Mouse (Mus musculus) myocyte (in vitro differentiated cells): ENCODE data around the gene Pon2.

Experiments used
- CEBPB ChIP-seq: IDR thresholded peaks from 2 replicates; pipeline ENCODE4 v1.6.1; 2011; ENCODE audit warnings: mild to moderate bottlenecking, moderate library complexity; ENCODE audit not compliant: poor library complexity, insufficient read depth, severe bottlenecking
- E2F4 ChIP-seq: IDR thresholded peaks from one replicate; pipeline ENCODE4 v1.6.1; 2011; ENCODE audit warnings: mild to moderate bottlenecking, control low read depth, moderate library complexity; ENCODE audit not compliant: insufficient read depth
- MAX ChIP-seq: IDR thresholded peaks from one replicate; pipeline ENCODE4 v1.6.1; 2011; ENCODE audit warnings: low read depth, mild to moderate bottlenecking, control low read depth
- MYOD1 ChIP-seq, 3 experiments: IDR thresholded peaks; one replicate each; pipeline ENCODE4 v1.6.1; 2011; ENCODE audit warnings: control low read depth in 2 of 3, low read depth in 2 of 3, mild to moderate bottlenecking in 2 of 3, moderate library complexity in 1 of 3; ENCODE audit not compliant: insufficient read length in 2 of 3, control insufficient read depth in 1 of 3
- MYOG ChIP-seq, 3 experiments: IDR thresholded peaks; one replicate each; pipeline ENCODE4 v1.6.1; 2011; ENCODE audit warnings: control low read depth in 2 of 3, low read depth in 2 of 3, mild to moderate bottlenecking in 2 of 3; ENCODE audit not compliant: insufficient read length in 2 of 3, control insufficient read depth in 1 of 3, insufficient read depth in 1 of 3
- POLR2A ChIP-seq: IDR thresholded peaks from one replicate; pipeline ENCODE4 v1.6.1; 2011; ENCODE audit warnings: low read depth, mild to moderate bottlenecking, control low read depth, moderate library complexity; ENCODE audit not compliant: insufficient read length
- POLR2AphosphoS2 ChIP-seq: IDR thresholded peaks from one replicate; pipeline ENCODE4 v1.6.1; 2011; ENCODE audit warnings: low read depth, control low read depth; ENCODE audit not compliant: insufficient read length
- TCF12 ChIP-seq: IDR thresholded peaks from one replicate; pipeline ENCODE4 v1.6.1; 2011; ENCODE audit warnings: mild to moderate bottlenecking, control low read depth; ENCODE audit not compliant: poor library complexity, insufficient read depth, severe bottlenecking
- TCF3 ChIP-seq: IDR thresholded peaks from one replicate; pipeline ENCODE4 v1.6.1; 2011; ENCODE audit warnings: low read depth, control low read depth; ENCODE audit not compliant: insufficient read length
- USF1 ChIP-seq: IDR thresholded peaks from one replicate; pipeline ENCODE4 v1.6.1; 2011; ENCODE audit warnings: low read depth, mild to moderate bottlenecking, control low read depth, moderate library complexity

GRCm38 (mm10) chr6:5236843-5237371 is 61.3 kb downstream of the Pon2 start:
- no peak for TF ChIP-seq POLR2A
- no peak for TF ChIP-seq TCF12
- TF ChIP-seq CEBPB: no peak
- TF ChIP-seq POLR2AphosphoS2: no peak
- no peak for TF ChIP-seq MYOG (IDR thresholded peaks at IDR 0.05; ENCODE audit: control insufficient read depth in 1 of 3, insufficient read depth in 1 of 3, insufficient read length in 2 of 3, low read depth in 2 of 3)
- TF ChIP-seq MYOD1 (IDR thresholded peaks at IDR 0.05; ENCODE audit: control insufficient read depth in 1 of 3, insufficient read length in 2 of 3, low read depth in 2 of 3): no peak
- no peak for TF ChIP-seq USF1
- TF ChIP-seq MAX: no peak
- TF ChIP-seq E2F4: no peak
- TF ChIP-seq TCF3: no peak
